Mouse (Mus musculus): ENCODE measurements around the gene St8sia6. TPM values are rescaled to one million over a fixed set of nuclear protein-coding genes. Genes with fewer than 3 reads are reported as not detected.
"Not testable (repeated sequence)": the region's sequence is repeated elsewhere in the genome, so short reads cannot be mapped to it uniquely, and the experiment has no call there.

St8sia6 gene
- polyA plus RNA-seq, 1 experiment: 0.55 TPM

DNA sequence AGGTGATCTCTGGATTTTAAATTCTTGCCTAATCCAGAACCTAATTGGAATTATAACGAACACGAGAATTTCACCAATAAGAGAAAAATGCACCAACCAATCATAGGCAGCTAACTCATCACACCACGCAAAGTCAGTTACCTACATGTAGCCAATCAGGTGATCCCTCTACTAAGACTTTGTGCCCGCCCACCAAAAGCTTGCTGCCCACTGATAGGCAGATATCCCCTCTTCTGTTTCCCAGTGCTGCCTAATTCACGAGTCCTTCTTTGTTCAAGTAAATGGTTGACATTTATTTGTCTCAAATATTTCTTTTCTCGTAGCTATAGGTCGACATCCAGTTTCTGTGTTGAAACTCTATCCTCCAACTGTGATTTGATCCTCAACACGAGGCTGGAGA, 582 bp upstream of the St8sia6 start:
- 83% methylated on average over 8 of the region's 8 CpGs for WGBS
- no peak for TF ChIP-seq POLR2A (IDR thresholded peaks at IDR 0.05; ENCODE audit: low read depth, low read length)
- H3K4me1 ChIP-seq (ENCODE audit: control insufficient read depth, insufficient read depth, insufficient read length, low read length): no peaks in the 10 kb centered on the region
- no peaks in the 10 kb centered on the region for H3K36me3 ChIP-seq (ENCODE audit: control insufficient read depth, insufficient read depth, low read length)
- no peak overlapping the region for H3K27ac ChIP-seq (ENCODE audit: insufficient read depth, low read depth, low read length)
- H3K4me3 ChIP-seq (ENCODE audit: low read depth, low read length): no peak overlapping the region
- H3K27me3 ChIP-seq (ENCODE audit: control insufficient read depth, insufficient read depth, low read length): peaks cover 10% of the 10 kb centered on the region

DNA sequence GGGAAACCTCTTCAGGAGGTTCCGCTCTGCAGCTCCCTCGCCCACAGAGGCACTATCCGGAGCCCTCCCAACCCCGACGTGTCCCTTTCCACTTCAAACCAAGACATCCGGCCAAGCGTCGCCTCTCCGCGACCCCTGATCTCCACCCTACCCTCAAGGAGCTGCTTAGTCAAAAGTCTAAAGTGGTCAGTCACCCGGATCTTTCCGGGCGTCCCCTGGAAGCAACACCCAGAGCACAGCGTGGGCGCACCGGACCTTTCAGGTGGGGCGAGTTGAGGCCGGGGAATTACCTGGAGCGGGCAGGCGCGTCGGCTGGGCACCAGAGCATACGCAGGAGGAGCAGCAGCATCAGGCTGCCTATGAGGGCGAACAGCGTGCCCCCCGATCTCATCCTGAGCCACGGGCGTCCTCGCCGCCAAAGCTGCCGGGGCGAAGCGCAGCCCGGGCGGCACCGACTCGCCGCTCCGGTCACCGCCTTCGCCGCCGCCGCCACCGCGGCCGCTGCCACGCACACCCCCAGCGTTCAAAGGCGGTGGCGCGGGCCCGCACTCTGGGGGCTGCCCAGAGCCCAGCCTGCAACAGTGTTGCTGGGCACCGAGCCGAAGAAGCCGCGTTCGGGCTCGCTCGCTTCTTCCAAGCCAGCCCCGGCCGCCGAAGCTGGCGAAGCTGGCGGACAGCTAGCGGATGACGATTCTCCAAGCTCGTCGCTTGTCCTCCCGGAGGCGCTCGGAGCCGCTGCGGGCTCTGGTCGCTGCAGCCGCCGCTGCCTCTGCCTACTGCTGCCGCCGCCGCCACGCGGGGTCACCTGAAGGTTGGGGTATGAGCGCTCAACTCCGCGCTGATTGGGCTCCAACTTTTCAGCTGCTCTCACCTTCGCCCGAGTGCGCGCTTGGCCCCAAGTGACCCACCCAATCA, 553 bp downstream of the St8sia6 start:
- TF ChIP-seq CTCF (IDR thresholded peaks at IDR 0.05; ENCODE audit: extremely low read depth, insufficient read length, insufficient replicate concordance, low read depth, low read length) (no peak), POLR2A (IDR thresholded peaks at IDR 0.05; ENCODE audit: low read depth, low read length) (no peak)
- WGBS: 3% methylated on average over 89 of the region's 89 CpGs
- H3K4me3 ChIP-seq (ENCODE audit: low read depth, low read length): peak overlapping the region; percentile 60

DNA sequence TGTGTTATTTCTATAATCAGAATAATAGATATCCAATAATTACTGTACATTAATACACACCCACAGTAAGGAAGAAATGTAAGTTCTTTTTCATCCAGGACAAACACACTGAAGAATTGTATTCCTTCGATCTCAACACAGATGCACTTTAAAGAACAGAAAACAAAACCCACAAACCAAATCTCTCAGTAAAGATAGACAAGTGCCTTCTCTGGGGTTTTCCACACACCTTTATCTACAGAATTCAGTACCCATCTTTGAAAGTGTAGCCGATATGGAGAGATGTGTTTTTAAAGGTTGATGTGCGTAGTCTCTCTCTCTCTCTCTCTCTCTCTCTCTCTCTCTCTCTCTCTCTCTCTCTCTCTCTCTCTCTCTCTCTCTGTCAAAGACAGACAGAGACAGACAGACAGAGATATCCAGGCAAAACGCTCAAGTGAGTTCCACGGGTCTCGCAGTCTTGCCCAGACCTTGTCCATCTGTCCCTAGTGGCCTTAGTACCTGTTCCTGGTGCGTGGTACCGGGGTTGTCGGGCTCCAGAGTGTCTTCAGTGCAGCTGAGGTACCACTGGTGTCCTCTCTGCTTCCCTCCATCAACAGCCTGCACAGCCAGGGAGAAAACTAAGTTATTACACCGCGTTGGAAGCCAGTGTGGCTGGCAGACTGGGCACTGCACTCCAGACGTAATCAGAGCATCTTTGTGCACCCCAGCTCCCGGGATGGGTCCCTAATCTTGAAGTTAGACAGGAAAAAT, 1.4 kb downstream of the St8sia6 start:
- peaks cover 10% of the 10 kb centered on the region for H3K27me3 ChIP-seq (ENCODE audit: control insufficient read depth, insufficient read depth, low read length)
- TF ChIP-seq POLR2A (IDR thresholded peaks at IDR 0.05; ENCODE audit: low read depth, low read length): no peak
- TF ChIP-seq CTCF (IDR thresholded peaks at IDR 0.05; ENCODE audit: extremely low read depth, insufficient read length, insufficient replicate concordance, low read depth, low read length): no peak
- H3K4me1 ChIP-seq (ENCODE audit: control insufficient read depth, insufficient read depth, insufficient read length, low read length): no peaks in the 10 kb centered on the region
- H3K36me3 ChIP-seq (ENCODE audit: control insufficient read depth, insufficient read depth, low read length): no peaks in the 10 kb centered on the region
- WGBS: 41% methylated on average over 13 of the region's 13 CpGs
- no peak overlapping the region for H3K27ac ChIP-seq (ENCODE audit: insufficient read depth, low read depth, low read length)
- H3K4me3 ChIP-seq (ENCODE audit: low read depth, low read length): peak overlapping the region; percentile 60

More for the DNA sequence above, 553 bp downstream of the St8sia6 start:
- H3K27me3 ChIP-seq (ENCODE audit: control insufficient read depth, insufficient read depth, low read length): peaks cover 10% of the 10 kb centered on the region
- no peaks in the 10 kb centered on the region for H3K4me1 ChIP-seq (ENCODE audit: control insufficient read depth, insufficient read depth, insufficient read length, low read length)
- H3K36me3 ChIP-seq (ENCODE audit: control insufficient read depth, insufficient read depth, low read length): no peaks in the 10 kb centered on the region
- H3K27ac ChIP-seq (ENCODE audit: insufficient read depth, low read depth, low read length): no peak overlapping the region

DNA sequence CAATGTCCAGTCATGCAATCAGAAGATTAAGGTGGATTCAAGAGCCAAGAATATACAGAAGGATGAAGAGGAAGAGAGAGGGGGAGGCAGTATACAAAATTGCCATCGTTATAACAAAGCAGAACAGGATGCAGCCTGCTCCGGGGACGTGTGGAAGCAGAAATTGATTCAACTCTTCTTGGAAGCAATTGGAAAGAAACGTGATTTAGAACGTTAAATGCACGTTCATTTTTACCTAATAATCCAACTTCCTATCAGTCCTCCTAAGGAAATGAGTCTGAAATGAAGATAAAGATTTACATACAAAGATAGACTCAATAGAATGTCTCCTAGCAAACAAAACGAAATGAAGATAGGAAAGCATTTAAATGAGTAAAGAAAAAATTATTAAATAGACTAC, 2.3 kb downstream of the St8sia6 start:
- no peaks in the 10 kb centered on the region for H3K36me3 ChIP-seq (ENCODE audit: control insufficient read depth, insufficient read depth, low read length)
- no peak overlapping the region for H3K27ac ChIP-seq (ENCODE audit: insufficient read depth, low read depth, low read length)
- TF ChIP-seq POLR2A (IDR thresholded peaks at IDR 0.05; ENCODE audit: low read depth, low read length) (no peak), CTCF (IDR thresholded peaks at IDR 0.05; ENCODE audit: extremely low read depth, insufficient read length, insufficient replicate concordance, low read depth, low read length) (no peak)
- H3K4me1 ChIP-seq (ENCODE audit: control insufficient read depth, insufficient read depth, insufficient read length, low read length): no peaks in the 10 kb centered on the region
- peaks cover 10% of the 10 kb centered on the region for H3K27me3 ChIP-seq (ENCODE audit: control insufficient read depth, insufficient read depth, low read length)
- WGBS: 62% methylated on average over 7 of the region's 7 CpGs
- no peak overlapping the region for H3K4me3 ChIP-seq (ENCODE audit: low read depth, low read length)

DNA sequence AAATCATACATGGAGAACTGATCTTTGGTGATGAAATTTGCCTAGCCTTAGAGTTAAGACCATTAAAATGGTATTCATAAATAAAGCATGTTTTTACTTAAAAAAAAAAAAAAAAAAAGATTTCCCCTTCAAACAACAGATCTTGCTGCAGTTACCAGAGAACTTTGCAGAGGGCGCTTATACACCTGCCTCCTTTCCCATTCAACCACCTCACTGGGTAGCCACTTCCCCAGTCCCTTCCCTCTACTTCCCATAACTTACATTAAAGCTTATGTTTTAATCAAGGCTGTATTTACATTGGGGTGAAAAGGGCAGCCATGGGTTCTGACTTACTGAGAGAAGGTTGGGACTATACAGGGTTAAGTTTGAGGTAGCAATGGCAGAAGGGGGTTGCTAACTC, 4.5 kb downstream of the St8sia6 start:
- TF ChIP-seq POLR2A (IDR thresholded peaks at IDR 0.05; ENCODE audit: low read depth, low read length) (no peak), CTCF (IDR thresholded peaks at IDR 0.05; ENCODE audit: extremely low read depth, insufficient read length, insufficient replicate concordance, low read depth, low read length) (no peak)
- Histone ChIP-seq H3K36me3 (ENCODE audit: control insufficient read depth, insufficient read depth, low read length) (no peaks in the 10 kb centered on the region), H3K27me3 (ENCODE audit: control insufficient read depth, insufficient read depth, low read length) (peaks cover 10% of the 10 kb centered on the region), H3K4me3 (ENCODE audit: low read depth, low read length) (no peak overlapping the region), H3K4me1 (ENCODE audit: control insufficient read depth, insufficient read depth, insufficient read length, low read length) (no peaks in the 10 kb centered on the region), H3K27ac (ENCODE audit: insufficient read depth, low read depth, low read length) (no peak overlapping the region)
- WGBS: 45% methylated on average over 1 of the region's 1 CpGs

DNA sequence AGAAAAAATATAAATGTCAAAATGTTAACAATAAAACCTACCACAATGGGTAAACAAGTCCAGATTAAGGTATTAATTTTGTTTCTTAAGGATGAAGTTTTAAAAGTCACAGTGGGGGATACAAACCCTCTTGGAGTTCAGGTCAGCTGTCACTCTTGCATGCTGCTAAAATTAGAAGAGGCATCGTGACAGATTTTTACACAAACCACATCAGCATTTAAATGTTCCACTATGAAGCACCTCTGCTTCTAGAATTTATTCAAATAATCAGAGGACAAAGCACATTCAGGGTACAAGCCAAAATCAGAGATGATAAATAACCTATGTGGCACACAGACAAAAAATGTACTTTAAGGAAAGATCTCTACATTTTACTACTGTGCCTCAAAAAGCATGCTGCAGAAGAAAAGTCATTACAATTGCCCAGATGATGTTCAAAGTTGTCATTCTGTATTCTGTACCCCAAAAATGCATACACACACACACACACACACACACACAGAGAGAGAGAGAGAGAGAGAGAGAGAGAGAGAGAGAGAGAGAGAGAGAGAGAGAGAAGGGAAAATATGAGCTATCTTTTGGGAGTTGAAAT, 7.2 kb downstream of the St8sia6 start:
- Histone ChIP-seq H3K27ac (ENCODE audit: insufficient read depth, low read depth, low read length) (no peak overlapping the region), H3K36me3 (ENCODE audit: control insufficient read depth, insufficient read depth, low read length) (no peaks in the 10 kb centered on the region), H3K4me3 (ENCODE audit: low read depth, low read length) (no peak overlapping the region), H3K4me1 (ENCODE audit: control insufficient read depth, insufficient read depth, insufficient read length, low read length) (no peaks in the 10 kb centered on the region), H3K27me3 (ENCODE audit: control insufficient read depth, insufficient read depth, low read length) (no peaks in the 10 kb centered on the region)
- TF ChIP-seq CTCF (IDR thresholded peaks at IDR 0.05; ENCODE audit: extremely low read depth, insufficient read length, insufficient replicate concordance, low read depth, low read length) (no peak), POLR2A (IDR thresholded peaks at IDR 0.05; ENCODE audit: low read depth, low read length) (no peak)
- WGBS: 77% methylated on average over 1 of the region's 1 CpGs

DNA sequence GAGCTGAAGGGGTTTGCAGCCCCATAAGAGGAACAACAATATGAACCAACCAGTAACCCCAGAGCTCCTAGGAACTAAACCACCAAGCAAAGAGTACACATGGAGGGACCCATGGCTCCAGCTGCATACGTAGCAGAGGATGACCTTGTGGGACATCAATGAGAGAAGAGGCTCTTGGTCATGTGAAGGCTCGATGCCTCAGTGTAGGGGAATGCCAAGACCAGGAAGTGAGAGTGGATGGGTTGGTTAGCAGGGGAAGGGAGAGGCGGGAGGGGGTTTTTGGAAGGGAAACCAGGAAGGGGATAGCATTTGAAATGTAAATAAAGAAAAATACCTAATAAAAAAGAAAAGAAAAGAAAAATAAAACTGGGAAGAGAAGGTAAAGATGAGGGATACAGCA, 7.9 kb downstream of the St8sia6 start:
- 50% methylated on average over 3 of the region's 3 CpGs for WGBS
- H3K36me3 ChIP-seq (ENCODE audit: control insufficient read depth, insufficient read depth, low read length); H3K4me1 ChIP-seq (ENCODE audit: control insufficient read depth, insufficient read depth, insufficient read length, low read length); H3K4me3 ChIP-seq (ENCODE audit: low read depth, low read length); H3K27me3 ChIP-seq (ENCODE audit: control insufficient read depth, insufficient read depth, low read length); H3K27ac ChIP-seq (ENCODE audit: insufficient read depth, low read depth, low read length): not testable (repeated sequence)

Measured in small intestine, adult 2 months (tissue).